Mouse (Mus musculus) olfactory bulb, adult 2 months (tissue): Measurements from ENCODE around the gene Arhgap22. TPM values are rescaled to one million over a fixed set of nuclear protein-coding genes. Genes with fewer than 3 reads are reported as not detected.
A peak's percentile ranks its signal among the peaks of the same experiment; 100 is the strongest.

Source experiments
- H3K27ac ChIP-seq: fragments of 200-500 bp; 2 replicates; pipeline ENCODE4 v1.5.1; 2012; ENCODE audit warnings: low read depth, low read length; ENCODE audit not compliant: insufficient read depth
- H3K4me1 ChIP-seq: fragments of 200-500 bp; 2 replicates; pipeline ENCODE4 v1.6.1; 2012; ENCODE audit warnings: low read length; ENCODE audit not compliant: control insufficient read depth, insufficient read depth
- H3K4me3 ChIP-seq: fragments of 200-500 bp; 2 replicates; pipeline ENCODE4 v1.5.1; 2012; ENCODE audit warnings: mild to moderate bottlenecking, low read depth, low read length, moderate library complexity; ENCODE audit not compliant: insufficient read depth
- CTCF ChIP-seq: fragments of 200-500 bp; IDR thresholded peaks from 2 replicates; pipeline ENCODE4 v1.5.1; 2012; ENCODE audit warnings: low read depth, mild to moderate bottlenecking, low read length, moderate library complexity; ENCODE audit not compliant: insufficient read depth
- POLR2A ChIP-seq: fragments of 200-500 bp; IDR thresholded peaks from 2 replicates; pipeline ENCODE4 v1.6.1; 2012; ENCODE audit warnings: mild to moderate bottlenecking, low read depth, low read length, moderate library complexity; ENCODE audit not compliant: insufficient read depth
- WGBS: fragments of 180-500 bp; shearing (Covaris S2); methylation state at CpG from one replicate; pipeline ENCODE4 v1.1.7; 2018; 5-methylcytosine and 5-hydroxymethylcytosine counted together
- polyA plus RNA-seq: library from polyadenylated mRNA; stranded (reverse); fragments of >200 nt; gene quantifications from 2 replicates; pipeline ENCODE4 v1.2.4, GENCODE M21; 2012; ENCODE audit warnings: low replicate concordance; ENCODE audit not compliant: missing spikeins, insufficient read depth, insufficient read length

Gene Arhgap22
- polyA plus RNA-seq, 1 experiment = not detected

DNA sequence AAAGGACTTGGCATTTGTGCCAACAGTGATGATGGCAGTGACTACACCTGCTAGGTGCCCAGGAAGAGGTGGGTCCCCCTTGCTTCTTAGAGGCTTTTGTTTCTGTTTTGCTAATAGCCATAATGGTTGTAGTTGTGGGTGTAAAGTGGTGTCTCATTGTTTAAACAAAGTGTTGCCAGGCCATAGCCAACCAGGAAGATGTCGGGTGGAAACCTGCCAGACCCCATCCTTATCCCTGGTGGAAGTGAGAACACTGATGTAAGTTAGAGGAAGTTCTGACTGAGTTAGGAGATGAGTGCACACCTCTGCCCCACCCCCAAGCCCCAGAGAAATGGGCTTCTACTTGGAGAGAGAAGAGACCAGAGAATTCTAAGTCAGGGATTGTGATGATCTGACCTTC, 134.3 kb downstream of the Arhgap22 start:
- no peak for TF ChIP-seq CTCF
- TF ChIP-seq POLR2A = no peak
- H3K4me3 ChIP-seq = no peak overlapping the region
- 69% methylated on average over 1 of the region's 1 CpGs for WGBS
- H3K4me1 ChIP-seq = peaks cover 21% of the 10 kb centered on the region
- no peak overlapping the region for H3K27ac ChIP-seq

DNA sequence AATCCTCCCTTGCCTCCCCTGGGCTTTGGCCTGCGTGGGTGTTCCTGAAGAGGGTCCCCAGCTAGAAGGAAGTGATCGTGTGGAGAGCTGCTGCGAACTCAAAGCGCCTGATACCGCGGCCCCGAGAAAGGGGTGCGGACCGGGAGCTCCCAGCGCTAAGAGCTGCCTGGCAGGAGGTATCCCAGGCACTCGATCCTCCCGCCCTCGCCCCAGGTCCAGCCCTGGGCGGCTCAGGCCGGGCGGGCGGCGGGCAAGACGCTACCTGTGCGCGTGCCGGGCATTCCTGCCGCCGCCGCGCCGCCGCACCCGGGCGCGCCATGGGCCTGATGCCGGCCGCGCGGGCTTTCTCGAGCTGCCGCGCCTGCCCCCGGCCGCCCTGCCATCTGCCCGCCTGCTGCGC, 137.2 kb downstream of the Arhgap22 start:
- Histone ChIP-seq H3K4me3 (peak overlapping the region; percentile 20), H3K27ac (no peak overlapping the region), H3K4me1 (peaks cover 25% of the 10 kb centered on the region)
- TF ChIP-seq POLR2A (no peak), CTCF (no peak)
- WGBS = 24% methylated on average over 42 of the region's 42 CpGs

DNA sequence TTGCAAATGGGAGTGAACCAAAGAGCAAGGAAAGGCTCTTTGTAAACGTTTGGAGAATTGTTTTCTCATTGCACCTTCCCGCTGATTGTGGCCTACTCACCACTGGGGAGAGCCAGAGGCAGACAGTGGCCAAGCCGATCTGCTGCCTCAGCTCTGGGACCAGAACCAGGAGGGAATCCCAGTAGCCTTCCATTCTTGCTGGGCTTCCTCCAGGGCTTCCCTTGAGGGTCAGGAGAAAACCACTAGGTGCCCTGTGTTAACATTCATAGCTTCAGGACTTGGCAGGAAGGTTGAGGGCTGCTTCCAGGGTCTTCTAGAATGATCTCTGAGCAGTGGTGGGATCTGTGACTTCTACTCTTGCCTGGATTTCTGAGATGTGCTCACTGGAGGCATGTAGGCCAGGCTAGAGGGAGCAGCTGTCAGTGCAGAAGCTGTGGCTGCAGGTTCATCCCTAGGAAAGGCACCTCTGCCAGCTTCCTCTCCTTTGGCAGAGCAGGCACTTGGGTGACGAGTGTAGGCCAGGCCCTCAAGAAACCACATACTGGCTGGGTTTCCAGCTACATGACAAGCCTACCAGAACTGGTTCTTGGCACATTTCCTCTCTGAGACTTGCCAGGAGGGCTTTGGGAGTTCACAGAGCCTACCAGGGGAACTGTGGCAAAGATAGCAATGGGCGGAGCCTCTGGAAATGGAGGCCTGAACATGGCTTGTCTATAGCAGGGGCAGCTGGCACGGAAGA, 138.3 kb downstream of the Arhgap22 start:
- no peak overlapping the region for H3K4me3 ChIP-seq
- WGBS = 76% methylated on average over 6 of the region's 6 CpGs
- TF ChIP-seq POLR2A (no peak), CTCF (no peak)
- peaks cover 25% of the 10 kb centered on the region for H3K4me1 ChIP-seq
- no peak overlapping the region for H3K27ac ChIP-seq

DNA sequence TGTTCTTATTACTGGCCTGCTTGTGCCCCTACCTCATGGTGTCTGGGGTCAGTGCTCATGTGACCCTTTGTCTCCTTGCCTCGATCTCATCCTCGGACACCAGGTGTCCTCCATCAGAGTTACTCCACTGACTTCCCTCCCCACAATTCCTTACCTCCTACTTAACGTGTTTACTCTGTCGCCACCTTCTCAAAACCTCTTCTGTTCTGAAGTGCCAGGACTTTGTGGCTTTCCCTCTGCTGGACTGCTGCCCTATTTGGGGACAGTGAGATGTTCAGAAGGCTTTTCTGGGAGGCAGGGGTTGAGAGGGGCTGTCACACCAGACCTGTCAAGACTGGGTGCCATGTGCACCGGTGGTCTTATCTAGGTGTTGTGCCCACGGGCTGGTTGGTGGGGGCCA, 139.1 kb downstream of the Arhgap22 start:
- H3K4me1 ChIP-seq = peaks cover 29% of the 10 kb centered on the region
- no peak overlapping the region for H3K4me3 ChIP-seq
- no peak overlapping the region for H3K27ac ChIP-seq
- WGBS = 89% methylated on average over 6 of the region's 6 CpGs
- TF ChIP-seq CTCF (no peak), POLR2A (no peak)

DNA sequence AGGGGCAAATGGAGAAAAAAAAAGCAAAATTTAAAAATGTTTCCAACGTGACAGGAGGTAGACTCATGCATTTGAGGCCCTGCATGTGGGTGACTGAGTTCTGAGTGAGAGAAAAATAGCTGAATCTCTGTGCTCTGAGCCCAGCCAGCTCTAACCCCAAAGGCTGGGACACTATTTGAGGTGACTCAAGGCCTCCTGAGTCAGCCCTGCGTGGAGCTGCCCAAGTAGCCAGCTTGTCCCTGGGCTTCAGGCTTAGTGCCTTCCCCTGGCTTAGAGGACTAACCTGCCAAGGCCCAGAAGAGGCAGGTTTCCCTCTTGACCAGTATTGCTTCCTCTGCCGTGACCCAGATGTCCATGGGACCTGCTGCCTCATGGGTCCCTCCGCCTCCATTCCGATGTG, 141.4 kb downstream of the Arhgap22 start:
- Histone ChIP-seq H3K4me3 (no peak overlapping the region), H3K27ac (no peak overlapping the region), H3K4me1 (peaks cover 38% of the 10 kb centered on the region)
- TF ChIP-seq CTCF (no peak), POLR2A (no peak)
- 82% methylated on average over 5 of the region's 5 CpGs for WGBS

DNA sequence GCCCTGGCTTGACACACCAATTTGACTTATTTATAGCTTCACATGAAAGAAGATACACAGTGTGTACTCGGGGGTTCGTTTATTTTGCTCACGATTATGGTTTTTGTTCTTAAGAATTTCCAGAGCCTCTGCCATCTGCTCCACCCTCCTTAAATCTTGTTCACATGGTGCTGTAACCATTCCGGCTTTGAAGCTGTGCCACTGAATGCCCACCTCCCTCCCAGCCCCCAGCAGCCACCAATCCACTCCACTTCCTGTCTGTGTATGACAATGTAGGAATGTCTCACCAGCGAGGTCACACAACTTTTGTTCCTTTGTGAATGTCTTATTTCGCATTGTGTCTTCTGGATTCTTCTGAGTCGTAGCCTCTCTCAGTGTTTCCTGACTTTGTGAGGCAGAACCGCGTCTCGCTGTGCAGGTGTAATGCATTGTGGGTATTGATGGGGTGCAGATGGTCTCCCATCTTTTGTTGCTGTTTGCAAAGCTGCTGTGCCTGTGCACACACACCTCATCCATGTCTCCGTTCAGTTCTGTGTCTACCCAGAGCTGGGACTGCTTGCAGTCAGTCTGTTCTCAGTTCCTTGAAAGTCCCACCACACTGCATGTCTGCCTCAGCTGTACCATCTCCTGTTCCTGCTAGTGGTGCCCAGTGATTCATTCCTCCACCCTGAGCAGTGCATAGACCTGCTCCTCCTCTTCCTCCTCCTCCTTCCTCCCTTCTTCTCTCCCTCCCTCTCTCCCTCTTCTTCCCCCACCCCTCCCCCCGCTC, 144.0 kb downstream of the Arhgap22 start:
- Histone ChIP-seq H3K4me1 (peaks cover 30% of the 10 kb centered on the region), H3K27ac (no peak overlapping the region), H3K4me3 (no peak overlapping the region)
- WGBS = 46% methylated on average over 12 of the region's 12 CpGs
- no peak for TF ChIP-seq CTCF
- TF ChIP-seq POLR2A = no peak

DNA sequence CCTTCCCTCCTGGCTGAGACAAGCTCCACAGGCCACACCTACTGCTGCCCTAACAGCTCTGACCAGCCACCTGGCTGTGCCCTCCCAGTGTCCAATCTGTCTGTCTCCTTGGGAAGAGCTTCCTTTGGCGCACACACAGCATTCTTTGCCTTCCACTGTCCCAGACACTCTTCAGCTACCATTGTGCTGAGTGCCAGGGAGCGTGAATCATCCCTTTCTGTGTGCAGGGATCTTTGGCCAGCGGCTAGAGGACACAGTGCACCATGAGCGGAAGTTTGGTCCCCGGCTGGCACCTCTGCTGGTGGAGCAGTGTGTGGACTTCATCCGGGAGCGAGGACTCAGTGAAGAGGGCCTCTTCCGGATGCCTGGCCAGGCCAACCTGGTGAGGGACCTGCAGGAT, 145.1 kb downstream of the Arhgap22 start:
- Histone ChIP-seq H3K27ac (no peak overlapping the region), H3K4me1 (peaks cover 30% of the 10 kb centered on the region), H3K4me3 (no peak overlapping the region)
- TF ChIP-seq CTCF (no peak), POLR2A (no peak)
- 90% methylated on average over 8 of the region's 8 CpGs for WGBS

DNA sequence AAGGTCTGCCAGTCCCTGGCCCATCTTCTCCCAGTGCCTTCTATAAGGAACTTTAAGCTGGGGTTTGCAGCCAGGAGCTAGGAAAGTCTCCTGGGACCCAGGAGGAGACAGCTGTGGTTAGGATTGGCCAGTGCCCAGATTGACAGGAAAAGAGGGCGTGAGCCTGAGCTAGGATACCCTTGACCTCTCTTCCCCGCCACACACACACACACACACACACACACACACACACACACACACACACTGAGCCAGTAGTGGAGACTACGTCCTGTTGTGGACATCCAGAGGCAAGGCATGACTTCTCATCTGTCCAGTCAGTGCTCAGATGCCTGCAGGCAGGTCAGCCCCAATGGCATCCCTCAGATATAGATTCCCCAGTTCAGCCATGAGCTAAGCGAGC, 147.7 kb downstream of the Arhgap22 start:
- 94% methylated on average over 4 of the region's 4 CpGs for WGBS
- H3K4me3 ChIP-seq = no peak overlapping the region
- H3K4me1 ChIP-seq = peaks cover 28% of the 10 kb centered on the region
- TF ChIP-seq POLR2A = no peak
- no peak for TF ChIP-seq CTCF
- no peak overlapping the region for H3K27ac ChIP-seq

DNA sequence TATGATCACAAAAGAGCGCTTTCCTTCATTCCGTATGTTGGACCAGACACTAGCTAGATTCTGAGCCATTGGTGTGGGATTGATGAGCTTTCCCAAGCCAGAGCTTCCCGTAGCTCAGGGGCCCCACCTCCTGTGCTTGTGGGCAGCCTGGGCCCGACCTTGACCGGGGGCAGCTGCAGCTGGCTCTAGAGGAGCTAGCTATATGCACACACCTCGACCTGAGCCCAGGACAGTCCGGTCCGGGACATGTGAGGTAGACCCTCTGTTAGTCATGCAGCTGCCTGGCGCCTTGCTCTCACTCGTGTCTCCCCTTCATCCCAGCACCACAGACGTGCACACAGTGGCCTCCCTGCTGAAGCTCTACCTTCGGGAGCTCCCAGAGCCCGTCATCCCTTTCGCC, 148.3 kb downstream of the Arhgap22 start:
- TF ChIP-seq POLR2A (no peak), CTCF (no peak)
- Histone ChIP-seq H3K4me1 (peaks cover 33% of the 10 kb centered on the region), H3K4me3 (no peak overlapping the region), H3K27ac (no peak overlapping the region)
- WGBS = 80% methylated on average over 14 of the region's 14 CpGs
